Mouse (Mus musculus) C2C12 (cell line): ENCODE data around the gene Pramel7. TPM values are rescaled to one million over a fixed set of nuclear protein-coding genes. Genes with fewer than 3 reads are reported as not detected.
"Not testable (repeated sequence)": the region's sequence is repeated elsewhere in the genome, so short reads cannot be mapped to it uniquely, and the experiment has no call there.

Source experiments
- H3K27me3 ChIP-seq: one replicate; pipeline ENCODE4 v1.6.1; 2011; ENCODE audit not compliant: control insufficient read depth, insufficient read depth, insufficient read length
- H3K36me3 ChIP-seq: one replicate; pipeline ENCODE4 v1.6.1; 2011; ENCODE audit not compliant: control insufficient read depth, insufficient read depth
- H3K4me3 ChIP-seq: one replicate; pipeline ENCODE4 v1.5.1; 2011; ENCODE audit warnings: mild to moderate bottlenecking, control low read depth; ENCODE audit not compliant: poor library complexity, insufficient read depth, severe bottlenecking
- H3K79me2 ChIP-seq: one replicate; pipeline ENCODE4 v1.6.1; 2011; ENCODE audit not compliant: control insufficient read depth, insufficient read depth
- H3K79me3 ChIP-seq: one replicate; pipeline ENCODE4 v1.6.1; 2011; ENCODE audit warnings: low read depth, control low read depth
- H3ac ChIP-seq: one replicate; pipeline ENCODE3; 2011; ENCODE audit warnings: low read depth; ENCODE audit not compliant: control insufficient read depth, insufficient read length
- CEBPB ChIP-seq: IDR thresholded peaks from one replicate; pipeline ENCODE4 v1.6.1; 2011; ENCODE audit warnings: low read depth, mild to moderate bottlenecking, control low read depth, moderate library complexity
- CTCF ChIP-seq: IDR thresholded peaks from one replicate; pipeline ENCODE4 v1.5.1; 2011; ENCODE audit not compliant: control insufficient read depth, insufficient read depth, insufficient read length
- FOSL1 ChIP-seq: IDR thresholded peaks from one replicate; pipeline ENCODE4 v1.8.0; 2011; ENCODE audit warnings: mild to moderate bottlenecking, low read length; ENCODE audit not compliant: poor library complexity, insufficient read depth, severe bottlenecking
- MAX ChIP-seq: IDR thresholded peaks from one replicate; pipeline ENCODE4 v1.6.1; 2011; ENCODE audit warnings: mild to moderate bottlenecking, control low read depth
- MYOD1 ChIP-seq: IDR thresholded peaks from one replicate; pipeline ENCODE4 v1.6.1; 2011; ENCODE audit warnings: low read depth; ENCODE audit not compliant: control insufficient read depth, insufficient read length
- MYOG ChIP-seq: IDR thresholded peaks from one replicate; pipeline ENCODE4 v1.6.1; 2011; ENCODE audit not compliant: control insufficient read depth, insufficient read length; ENCODE audit errors: extremely low read depth
- USF1 ChIP-seq: IDR thresholded peaks from one replicate; pipeline ENCODE4 v1.6.1; 2011; ENCODE audit warnings: low read depth, mild to moderate bottlenecking, control low read depth, moderate library complexity
- long read RNA-seq, 2 experiments: library from polyadenylated mRNA; unstranded; transcript quantifications; one replicate each; pipeline ENCODE4 v2.0.0; 2019 to 2020
- polyA plus RNA-seq: library from polyadenylated mRNA; unstranded; fragments of >200 nt; fragmentation: generic; extraction: Trizol; gene quantifications from one replicate; pipeline ENCODE4 v1.2.1, GENCODE M21; 2012; ENCODE audit warnings: missing spikeins

Pramel7 gene
- polyA plus RNA-seq = not detected
- long read RNA-seq, experiment 1 = 0 reads
- long read RNA-seq, experiment 2 = 0 reads

DNA sequence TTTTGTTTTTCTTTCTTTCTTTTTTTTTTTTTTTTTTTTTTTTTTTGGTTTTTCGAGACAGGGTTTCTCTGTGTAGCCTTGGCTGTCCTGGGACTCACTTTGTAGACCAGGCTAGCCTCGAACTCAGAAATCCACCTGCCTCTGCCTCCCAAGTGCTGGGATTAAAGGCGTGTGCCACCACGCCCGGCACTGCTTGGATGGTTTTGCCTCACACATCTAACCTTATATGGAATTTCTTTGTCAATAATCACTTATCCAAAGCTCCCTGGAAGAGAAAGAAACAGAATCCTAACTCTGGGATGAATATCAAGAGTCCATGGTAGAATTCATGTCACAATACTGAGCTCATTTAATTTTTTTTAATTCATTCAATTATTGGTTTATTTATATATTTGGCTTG, at the start of gene Pramel7:
TSS of gene Pramel7 (minus strand) at position 101 of the 400 bp plus-strand sequence.
- H3K79me2 ChIP-seq, H3K4me3 ChIP-seq, H3K36me3 ChIP-seq, H3ac ChIP-seq, H3K27me3 ChIP-seq, H3K79me3 ChIP-seq: not testable (repeated sequence)

DNA sequence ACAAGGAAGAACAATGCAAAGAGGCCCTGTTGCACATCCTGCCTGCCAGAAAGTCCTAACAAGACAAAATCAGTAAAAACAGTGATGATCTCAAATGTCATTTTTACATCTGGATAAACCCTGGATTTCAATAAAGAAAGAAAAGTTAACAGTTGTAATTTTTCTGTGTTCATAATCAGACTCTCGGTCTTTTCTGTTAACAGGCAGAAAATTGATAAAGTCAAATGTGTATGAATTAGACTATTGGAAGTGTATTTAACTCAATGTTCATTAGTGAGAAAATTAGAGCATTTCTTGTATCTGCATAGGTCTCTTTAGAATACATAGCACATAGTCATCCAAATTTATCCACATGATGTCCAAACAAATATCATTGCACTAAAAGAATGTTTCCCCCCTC, 48.5 kb upstream of the Pramel7 start, which contains the start of gene Olfr1128:
TSS of gene Olfr1128 (minus strand) at position 101 of the 400 bp plus-strand sequence.
- TF ChIP-seq MAX (no peak), USF1 (no peak), MYOG (no peak), FOSL1 (no peak), CEBPB (no peak), MYOD1 (no peak), CTCF (no peak)
- Histone ChIP-seq H3K27me3 (no peaks in the 10 kb centered on the region), H3K4me3 (no peak within 1 kb of the TSS), H3K36me3 (no peaks in the 10 kb centered on the region), H3K79me3 (no peaks in the 10 kb centered on the region), H3K79me2 (no peaks in the 10 kb centered on the region), H3ac (no peak within 1 kb of the TSS)

DNA sequence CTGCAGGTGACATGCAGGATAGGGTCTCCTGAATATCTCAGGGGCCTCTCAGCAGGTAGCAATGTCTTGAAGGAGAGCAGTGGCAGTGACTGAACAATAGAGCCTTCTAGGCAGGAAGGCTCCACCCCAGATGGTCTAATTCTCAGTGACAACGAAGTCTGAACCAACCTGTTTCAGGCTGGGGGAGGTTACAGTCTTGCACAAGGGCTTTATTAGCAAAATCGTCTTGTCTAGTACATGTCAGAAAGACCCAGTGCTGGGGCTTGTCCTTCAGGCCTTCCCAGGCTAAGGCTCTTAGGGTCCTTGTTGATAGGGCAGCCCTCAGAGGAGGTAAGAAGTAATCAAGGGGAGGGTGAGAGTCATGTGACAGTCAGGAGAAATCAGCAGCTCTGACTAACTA, 37.9 kb upstream of the Pramel7 start:
- Histone ChIP-seq H3K4me3 (no peak overlapping the region), H3K79me2 (no peaks in the 10 kb centered on the region), H3K79me3 (no peaks in the 10 kb centered on the region), H3K36me3 (no peaks in the 10 kb centered on the region), H3K27me3 (no peaks in the 10 kb centered on the region), H3ac (no peak overlapping the region)
- TF ChIP-seq FOSL1 (no peak), MAX (no peak), CEBPB (no peak), CTCF (no peak), MYOD1 (no peak), USF1 (no peak), MYOG (no peak)

GRCm38 (mm10) chr2:87531496-87531895, 34.6 kb upstream of the Pramel7 start, which contains the start of gene Olfr153:
Gene Olfr153, plus strand, starts transcription at chr2:87531796.
- Histone ChIP-seq H3K79me2 (no peaks in the 10 kb centered on the region), H3K36me3 (no peaks in the 10 kb centered on the region), H3K79me3 (no peaks in the 10 kb centered on the region), H3K27me3 (no peaks in the 10 kb centered on the region), H3ac (no peak within 1 kb of the TSS), H3K4me3 (no peak within 1 kb of the TSS)
- TF ChIP-seq MAX (no peak), MYOD1 (no peak), CTCF (no peak), USF1 (no peak), FOSL1 (no peak), CEBPB (no peak), MYOG (no peak)

GRCm38 (mm10) chr2:87525899-87526616, 29.2 kb upstream of the Pramel7 start:
- not testable (repeated sequence) for H3K27me3 ChIP-seq, H3K36me3 ChIP-seq, H3ac ChIP-seq, H3K79me2 ChIP-seq, H3K79me3 ChIP-seq, H3K4me3 ChIP-seq

- H3K4me3 ChIP-seq = no peak overlapping the region
- no peaks in the 10 kb centered on the region for H3K79me2 ChIP-seq
- no peaks in the 10 kb centered on the region for H3K36me3 ChIP-seq
- TF ChIP-seq FOSL1 = no peak
- TF ChIP-seq MAX = no peak
- TF ChIP-seq MYOG = no peak
- no peak for TF ChIP-seq CTCF
- no peak for TF ChIP-seq CEBPB
- no peak for TF ChIP-seq USF1
- TF ChIP-seq MYOD1 = no peak
- H3ac ChIP-seq = no peak overlapping the region
- no peaks in the 10 kb centered on the region for H3K79me3 ChIP-seq
- no peaks in the 10 kb centered on the region for H3K27me3 ChIP-seq
Measured at GRCm38 (mm10) chr2:87520651-87521050, 23.8 kb upstream of the Pramel7 start.
